Mouse (Mus musculus) heart, postnatal 36 days (tissue): ENCODE results near the gene Gm11084. TPM values are rescaled to one million over a fixed set of nuclear protein-coding genes. Genes with fewer than 3 reads are reported as not detected.
"Not testable (repeated sequence)": the region's sequence is repeated elsewhere in the genome, so short reads cannot be mapped to it uniquely, and the experiment has no call there.

Experiments
- DNase-seq, 2 experiments: peaks; one replicate each; pipeline ENCODE4 v3.0.0; 2021 to 2022
- intact Hi-C: fragments of 180-260 bp; cut with DNase I; formaldehyde crosslinking; loops from one replicate; pipeline ENCODE4 v1.15.1; 2025
- total RNA-seq, 2 experiments: library from RNA; stranded (reverse); gene quantifications; 2 replicates each; pipeline ENCODE4 v1.2.3; 2021

The Gm11084 gene
- not detected for total RNA-seq

GRCm38 (mm10) chr2:72986616-72987015 is at the start of gene Gm11084:
Gm11084 (minus strand) TSS chr2:72986716.
- no peak for DNase-seq
- intact Hi-C loops, result loop anchor here (10.0 kb wide), 1 partner anchor 228 kb away; the partner anchor contains the start of gene Ola1

GRCm38 (mm10) chr2:73031061-73032055 is 44.8 kb upstream of the Gm11084 start:
- intact Hi-C loops, result no loop called here
- DNase-seq, result no peak

- DNase-seq, result no peak
- intact Hi-C loops, result no loop called here
Measured at GRCm38 (mm10) chr2:73029846-73030245, 43.3 kb upstream of the Gm11084 start.

GRCm38 (mm10) chr2:73028019-73028418 is 41.5 kb upstream of the Gm11084 start:
- DNase-seq, result no peak
- intact Hi-C loops, result no loop called here

- intact Hi-C loops, result no loop called here
- DNase-seq, result no peak
Measured at GRCm38 (mm10) chr2:73027126-73027525, 40.6 kb upstream of the Gm11084 start.

- intact Hi-C loops, result no loop called here
- no peak for DNase-seq
Measured at GRCm38 (mm10) chr2:73023803-73024202, 37.3 kb upstream of the Gm11084 start.

GRCm38 (mm10) chr2:73021046-73021445 is 34.5 kb upstream of the Gm11084 start:
- intact Hi-C loops, result no loop called here
- no peak for DNase-seq

- DNase-seq, result peak; percentile 61 to 69
- intact Hi-C loops, result no loop called here
Measured at GRCm38 (mm10) chr2:73019371-73020146, 33.0 kb upstream of the Gm11084 start.

GRCm38 (mm10) chr2:73014063-73014462 is 27.5 kb upstream of the Gm11084 start:
- DNase-seq, intact Hi-C loops: not testable (repeated sequence)

GRCm38 (mm10) chr2:73012636-73013035 is 26.1 kb upstream of the Gm11084 start:
- intact Hi-C loops, result no loop called here
- no peak for DNase-seq

- no peak for DNase-seq
- intact Hi-C loops, result no loop called here
Measured at GRCm38 (mm10) chr2:73007472-73007871, 21.0 kb upstream of the Gm11084 start.

GRCm38 (mm10) chr2:73005611-73006515 is 19.3 kb upstream of the Gm11084 start:
- intact Hi-C loops, result loop anchor here (2.0 kb wide), 1 partner anchor 41 kb away; no protein-coding TSS in a partner anchor
- DNase-seq, result no peak

- intact Hi-C loops, result loop anchor here (1.0 to 2.0 kb wide), 3 partner anchors 25 to 57 kb away; no protein-coding TSS in a partner anchor
- DNase-seq, result peak; percentile 87 to 88
Measured at GRCm38 (mm10) chr2:73003751-73004717, 17.5 kb upstream of the Gm11084 start.

GRCm38 (mm10) chr2:73003049-73003448 is 16.5 kb upstream of the Gm11084 start:
- intact Hi-C loops, result loop anchor here (1.0 to 2.0 kb wide), 2 partner anchors 24 to 58 kb away; no protein-coding TSS in a partner anchor
- DNase-seq, result peak; percentile 59 to 72

GRCm38 (mm10) chr2:73002451-73002850 is 15.9 kb upstream of the Gm11084 start:
- no peak for DNase-seq
- intact Hi-C loops, result loop anchor here (2.0 kb wide), 1 partner anchor 58 kb away; no protein-coding TSS in a partner anchor

GRCm38 (mm10) chr2:73001994-73002393 is 15.5 kb upstream of the Gm11084 start:
- no peak for DNase-seq

GRCm38 (mm10) chr2:73000194-73000593 is 13.7 kb upstream of the Gm11084 start:
- no peak for DNase-seq
- intact Hi-C loops, result no loop called here

More at GRCm38 (mm10) chr2:73001994-73002393, 15.5 kb upstream of the Gm11084 start:
- intact Hi-C loops, result loop anchor here (2.0 kb wide), 1 partner anchor 59 kb away; no protein-coding TSS in a partner anchor

- DNase-seq, result no peak
- intact Hi-C loops, result loop anchor here (2.0 kb wide), 1 partner anchor 17 kb away; the partner anchor contains the start of gene Sp3
Measured at GRCm38 (mm10) chr2:72997586-72997985, 11.1 kb upstream of the Gm11084 start.
